Comparison of ENCODE assay signal across 8 mouse cellular contexts in the genomic region with DNA sequence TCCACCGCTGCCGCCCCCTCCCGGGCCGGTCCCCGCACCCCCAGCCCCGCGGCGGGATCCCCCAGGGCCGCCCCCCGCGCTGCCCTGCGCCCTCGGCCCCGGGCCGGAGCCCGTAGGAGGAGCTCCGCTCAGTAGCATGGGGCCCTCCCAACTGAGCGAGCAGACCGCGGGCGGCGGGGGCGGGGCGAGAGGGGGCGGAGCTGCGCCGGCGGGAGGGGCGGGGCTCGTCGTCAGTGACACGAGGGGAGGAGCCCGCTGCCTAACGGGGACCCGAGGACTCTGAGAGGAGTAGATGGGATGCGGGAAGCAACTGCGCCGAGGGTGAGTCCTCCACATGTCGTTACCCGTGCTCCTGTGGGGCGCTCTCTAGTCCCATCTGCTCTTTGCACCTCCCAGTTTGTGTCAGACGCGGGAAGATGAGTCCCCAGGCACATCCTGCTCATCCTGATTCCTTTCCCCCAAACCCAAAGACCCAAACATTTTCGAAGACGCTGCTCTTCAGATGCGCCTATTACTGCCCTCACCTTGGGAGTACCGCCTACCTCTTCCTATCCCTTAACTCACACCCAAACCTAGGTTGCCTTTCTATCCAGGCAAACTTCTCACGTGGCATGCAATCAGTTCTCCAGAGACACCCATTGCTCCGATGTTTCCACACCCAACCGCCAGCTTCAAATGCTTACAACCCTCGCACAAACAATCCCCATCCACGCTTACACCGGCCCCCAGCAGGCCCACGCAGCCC. TPM values are rescaled to one million over a fixed set of nuclear protein-coding genes. Genes with fewer than 3 reads are reported as not detected.
DNase-seq lines count a peak whose midpoint lies in the region; ATAC-seq lines count a peak whose summit lies in the region.

Shf (minus strand) TSS at position 168 of the 745 bp plus-strand sequence.

- WGBS in intestine, embryonic 16.5 days, result under 1% methylated on average over 47 of the region's 54 CpGs

- peak; percentile 96 for ATAC-seq in intestine, embryonic 16.5 days

- H3K9ac ChIP-seq in intestine, embryonic 16.5 days (ENCODE audit: low read depth, low read length), result peak within 1 kb of the TSS; percentile 82

- intact Hi-C loops in left cerebral cortex, postnatal 25 days (cut with DNase I), result loop anchor here (1.0 kb wide), 1 partner anchor 21 kb away; no protein-coding TSS in a partner anchor

- no peaks in the 10 kb centered on the region for H3K9me3 ChIP-seq in intestine, embryonic 16.5 days (ENCODE audit: control insufficient read depth, low read length)

- H3K36me3 ChIP-seq in intestine, embryonic 16.5 days (ENCODE audit: control insufficient read depth, insufficient read depth, low read length), result no peaks in the 10 kb centered on the region

- H3K4me3 ChIP-seq in intestine, embryonic 16.5 days (ENCODE audit: low read length), result peak within 1 kb of the TSS; percentile 74

- H3K4me1 ChIP-seq in intestine, embryonic 16.5 days (ENCODE audit: control insufficient read depth, insufficient read depth, low read length), result peaks cover 10% of the 10 kb centered on the region

- DNase-seq in adrenal gland, adult 2 months, result peak; percentile 95
- peak; percentile 98 for DNase-seq in embryo, embryonic 9.5 days (ENCODE audit: extremely low spot score)
- peak; percentile 92 to 93 for DNase-seq in gastrocnemius, postnatal 4 days (ENCODE audit: low spot score in 2 of 2)
- peak; percentile 88 to 90 for DNase-seq in left cerebral cortex, postnatal 25 days (ENCODE audit: low spot score in 2 of 2)
- peak; percentile 88 for DNase-seq in mesoderm, embryonic 11.5 days (ENCODE audit: low read depth, low spot score)
- peak; percentile 84 for DNase-seq in right cerebral cortex, postnatal 36 days (ENCODE audit: low spot score in 2 of 2)
- peak; percentile 89 to 92 for DNase-seq in urinary bladder, postnatal 4 days (ENCODE audit: low spot score in 2 of 2)

- peak within 1 kb of the TSS; percentile 89 for H3K4me2 ChIP-seq in intestine, embryonic 16.5 days (ENCODE audit: low read depth, low read length)

- no peaks in the 10 kb centered on the region for H3K27me3 ChIP-seq in intestine, embryonic 16.5 days (replicated peaks; ENCODE audit: control insufficient read depth, insufficient read depth, low read length)

- H3K27ac ChIP-seq in intestine, embryonic 16.5 days (ENCODE audit: low read length), result 0 out of 2 replicates have a peak within 1 kb of the TSS, but pooled peaks have one; percentile 42

RNA-seq across cellular contexts. Expression of gene Shf, which starts in this region (rescaled TPM):
- total RNA-seq in adrenal gland, adult 2 months (2021), result 10 to 100 TPM in 1 of 2 experiments, 1 to 10 TPM in 1; 6.0 to 13.0 TPM
- 12.3 and 15.9 TPM in 2 replicates for polyA plus RNA-seq in adrenal gland, adult 2 months (2012; rRNA removed)
- total RNA-seq in gastrocnemius, postnatal 4 days (2021), result 10 to 100 TPM; 11.9 to 12.2 TPM
- polyA plus RNA-seq in intestine, embryonic 16.5 days (2015; fragmentation: Nextera tagmentation; extraction: Ambion mirVana), result 1.9 and 2.2 TPM in 2 replicates
- 10 to 100 TPM; 64.9 to 72.2 TPM for total RNA-seq in left cerebral cortex, postnatal 25 days (2021)

Comparison
In these comparisons a context has a peak if more than half of its experiments do, and no peak if none do; other contexts are left out.
1. Peak in every context shown above with its lines: DNase-seq, ATAC-seq, H3K4me3 ChIP-seq and H3K27ac ChIP-seq.
2. RNA of gene Shf (total RNA-seq): 64.9 to 72.2 TPM in left cerebral cortex, postnatal 25 days; 6.0 to 13.0 TPM in adrenal gland, adult 2 months and 11.9 to 12.2 TPM in gastrocnemius, postnatal 4 days; every median in the first group is over 4 times any median in the second.